Mouse (Mus musculus) MEL (cell line): ENCODE results near the gene Ttc29. TPM values are rescaled to one million over a fixed set of nuclear protein-coding genes. Genes with fewer than 3 reads are reported as not detected.

Source experiments
- DNase-seq: peaks from one replicate; pipeline ENCODE4 v3.0.0; 2011; ENCODE audit warnings: low read depth, low spot score
- H3K27ac ChIP-seq: 2 replicates; pipeline ENCODE4 v1.5.1; 2012; ENCODE audit warnings: low read depth, mild to moderate bottlenecking, control low read depth, low read length, moderate library complexity; ENCODE audit not compliant: control insufficient read depth
- H3K27me3 ChIP-seq, 2 experiments: fragments of 150-350 bp in 1 of 2; sonication (generic) in 1 of 2; 2 replicates each; pipeline ENCODE4 v1.6.1; 2012; ENCODE audit warnings: low read length in 2 of 2, mild to moderate bottlenecking in 2 of 2, improper control_type of control experiment in 1 of 2, moderate library complexity in 1 of 2; ENCODE audit not compliant: insufficient read depth in 2 of 2, control insufficient read depth in 1 of 2
- H3K36me3 ChIP-seq, 2 experiments: 2 replicates each; pipeline ENCODE4 v1.6.1; 2012 to 2014; ENCODE audit warnings: low read length in 2 of 2, improper control_type of control experiment in 1 of 2, inconsistent platforms in 1 of 2, mild to moderate bottlenecking in 1 of 2; ENCODE audit not compliant: insufficient read depth in 2 of 2, control insufficient read depth in 1 of 2
- H3K4me1 ChIP-seq, 2 experiments: fragments of 150-350 bp in 1 of 2; sonication (generic) in 1 of 2; 2 replicates each; pipeline ENCODE4 v1.6.1; 2012; ENCODE audit warnings: low read length in 2 of 2, improper control_type of control experiment in 1 of 2, mild to moderate bottlenecking in 1 of 2; ENCODE audit not compliant: insufficient read depth in 2 of 2, control insufficient read depth in 1 of 2
- H3K4me3 ChIP-seq, 2 experiments: fragments of 150-350 bp in 1 of 2; sonication (generic) in 1 of 2; 2 replicates each; pipeline ENCODE4 v1.5.1; 2012; ENCODE audit warnings: low read depth in 2 of 2, low read length in 2 of 2, mild to moderate bottlenecking in 2 of 2, moderate library complexity in 2 of 2, control low read depth in 1 of 2, improper control_type of control experiment in 1 of 2; ENCODE audit not compliant: control insufficient read depth in 1 of 2, insufficient read depth in 1 of 2
- H3K79me2 ChIP-seq: 2 replicates; pipeline ENCODE4 v1.6.1; 2012; ENCODE audit warnings: mild to moderate bottlenecking, low read length, moderate library complexity; ENCODE audit not compliant: control insufficient read depth, poor library complexity, insufficient read depth
- H3K9ac ChIP-seq: 2 replicates; pipeline ENCODE4 v1.6.1; 2012; ENCODE audit warnings: low read depth, mild to moderate bottlenecking, control low read depth, low read length, moderate library complexity; ENCODE audit not compliant: control insufficient read depth, poor library complexity, severe bottlenecking
- H3K9me3 ChIP-seq: fragments of 150-350 bp; sonication (generic); replicated peaks from 2 replicates; pipeline ENCODE4 v1.6.1; 2012; ENCODE audit warnings: mild to moderate bottlenecking, low read length, improper control_type of control experiment, moderate library complexity; ENCODE audit not compliant: insufficient read depth
- CHD1 ChIP-seq: IDR thresholded peaks from 2 replicates; pipeline ENCODE4 v1.6.1; 2012; ENCODE audit warnings: low read depth, mild to moderate bottlenecking, inconsistent platforms, low read length, improper control_type of control experiment
- CHD2 ChIP-seq: IDR thresholded peaks from 2 replicates; pipeline ENCODE4 v1.6.1; 2011; ENCODE audit warnings: low read length, improper control_type of control experiment
- E2F4 ChIP-seq: IDR thresholded peaks from 2 replicates; pipeline ENCODE4 v1.6.1; 2011; ENCODE audit warnings: low read depth, low read length, improper control_type of control experiment, borderline replicate concordance
- JUND ChIP-seq: IDR thresholded peaks from 2 replicates; pipeline ENCODE4 v1.6.1; 2011; ENCODE audit warnings: low read depth, mild to moderate bottlenecking, improper control_type of control experiment, low read length
- MEF2A ChIP-seq: IDR thresholded peaks from 2 replicates; pipeline ENCODE4 v1.6.1; 2014; ENCODE audit warnings: low read depth, mild to moderate bottlenecking, inconsistent platforms, low read length, improper control_type of control experiment; ENCODE audit not compliant: poor library complexity, insufficient replicate concordance, severe bottlenecking; ENCODE audit errors: extremely low read depth
- MXI1 ChIP-seq: IDR thresholded peaks from 2 replicates; pipeline ENCODE4 v1.6.1; 2011; ENCODE audit warnings: mild to moderate bottlenecking, low read depth, low read length, improper control_type of control experiment
- NELFE ChIP-seq: IDR thresholded peaks from 2 replicates; pipeline ENCODE4 v1.6.1; 2011; ENCODE audit warnings: low read depth, low read length, improper control_type of control experiment
- POLR2AphosphoS2 ChIP-seq: IDR thresholded peaks from 2 replicates; pipeline ENCODE4 v1.6.1; 2011; ENCODE audit warnings: low read length, improper control_type of control experiment
- RAD21 ChIP-seq: IDR thresholded peaks from 2 replicates; pipeline ENCODE4 v1.6.1; 2011; ENCODE audit warnings: mild to moderate bottlenecking, low read depth, low read length, improper control_type of control experiment
- RCOR1 ChIP-seq: IDR thresholded peaks from 2 replicates; pipeline ENCODE4 v1.6.1; 2012; ENCODE audit warnings: low read depth, mild to moderate bottlenecking, inconsistent platforms, low read length, improper control_type of control experiment
- SIN3A ChIP-seq: IDR thresholded peaks from 2 replicates; pipeline ENCODE4 v1.6.1; 2012; ENCODE audit warnings: low read length, improper control_type of control experiment, inconsistent platforms
- SMC3 ChIP-seq: IDR thresholded peaks from 2 replicates; pipeline ENCODE4 v1.6.1; 2011; ENCODE audit warnings: low read depth, low read length, improper control_type of control experiment
- TAL1 ChIP-seq: IDR thresholded peaks from 2 replicates; pipeline ENCODE4 v1.6.1; 2012; ENCODE audit warnings: mild to moderate bottlenecking, inconsistent platforms, low read length, moderate library complexity, mixed read lengths
- TBP ChIP-seq: IDR thresholded peaks from 2 replicates; pipeline ENCODE4 v1.8.0; 2011; ENCODE audit warnings: low read depth, low read length, improper control_type of control experiment
- TCF12 ChIP-seq: IDR thresholded peaks from 2 replicates; pipeline ENCODE4 v1.6.1; 2014; ENCODE audit warnings: low read depth, mild to moderate bottlenecking, inconsistent platforms, low read length, improper control_type of control experiment, moderate library complexity
- ZC3H11A ChIP-seq: IDR thresholded peaks from 2 replicates; pipeline ENCODE4 v1.6.1; 2012; ENCODE audit warnings: low read depth, mild to moderate bottlenecking, inconsistent platforms, low read length, improper control_type of control experiment
- ZKSCAN1 ChIP-seq: IDR thresholded peaks from 2 replicates; pipeline ENCODE4 v1.6.1; 2012; ENCODE audit warnings: low read depth, mild to moderate bottlenecking, inconsistent platforms, low read length, improper control_type of control experiment, moderate library complexity
- ZMIZ1 ChIP-seq: IDR thresholded peaks from 2 replicates; pipeline ENCODE4 v1.6.1; 2012; ENCODE audit warnings: low read depth, mild to moderate bottlenecking, inconsistent platforms, low read length, improper control_type of control experiment, moderate library complexity
- polyA plus RNA-seq, 2 experiments: library from polyadenylated mRNA; stranded (reverse) in 1 of 2; unstranded in 1 of 2; fragments of >175 nt in 1 of 2; fragments of >200 nt in 1 of 2; gene quantifications; 2 replicates each; pipeline versions ENCODE4 v1.2.1 to v1.2.4; 2012; ENCODE audit warnings: low replicate concordance in 2 of 2, low read depth in 1 of 2; ENCODE audit not compliant: insufficient read length in 2 of 2, insufficient read depth in 1 of 2, missing spikeins in 1 of 2
- total RNA-seq: library from RNA; depleted of rRNA; stranded (reverse); fragments of 300-350 nt; gene quantifications from 2 replicates; pipeline ENCODE4 v1.2.3, GENCODE M21; 2012

Gene Ttc29
- total and polyA plus RNA-seq, 3 experiments: not detected

GRCm38 (mm10) chr8:78433318-78433717 lies 220.2 kb downstream of the Ttc29 start:
- H3K9ac ChIP-seq: no peak overlapping the region
- no peak for TF ChIP-seq E2F4
- TF ChIP-seq SMC3: no peak
- no peak for TF ChIP-seq ZMIZ1
- TF ChIP-seq NELFE: no peak
- TF ChIP-seq CHD1: no peak
- TF ChIP-seq RCOR1: no peak
- TF ChIP-seq POLR2AphosphoS2: no peak
- TF ChIP-seq SIN3A: no peak
- TF ChIP-seq CHD2: no peak
- no peak for TF ChIP-seq MXI1
- TF ChIP-seq, all 39 proteins: peak for 0
- Histone ChIP-seq H3K79me2 (no peaks in the 10 kb centered on the region), H3K4me3 (no peak overlapping the region), H3K4me1 (no peaks in the 10 kb centered on the region), H3K9me3 (no peaks in the 10 kb centered on the region), H3K27me3 (no peaks in the 10 kb centered on the region), H3K27ac (no peak overlapping the region), H3K36me3 (no peaks in the 10 kb centered on the region)
- no peak for DNase-seq

GRCm38 (mm10) chr8:78434340-78434739 lies 221.2 kb downstream of the Ttc29 start:
- Histone ChIP-seq H3K4me3 (no peak overlapping the region), H3K4me1 (no peaks in the 10 kb centered on the region), H3K9ac (no peak overlapping the region), H3K79me2 (no peaks in the 10 kb centered on the region), H3K27me3 (no peaks in the 10 kb centered on the region), H3K27ac (no peak overlapping the region), H3K9me3 (no peaks in the 10 kb centered on the region), H3K36me3 (no peaks in the 10 kb centered on the region)
- DNase-seq: no peak
- no peak for TF ChIP-seq TBP
- TF ChIP-seq SMC3: no peak
- TF ChIP-seq ZKSCAN1: no peak
- TF ChIP-seq MEF2A: no peak
- TF ChIP-seq JUND: no peak
- no peak for TF ChIP-seq ZC3H11A
- TF ChIP-seq RAD21: no peak
- no peak for TF ChIP-seq TCF12
- no peak for TF ChIP-seq TAL1
